Mouse (Mus musculus) urinary bladder, postnatal 25 days (tissue): ENCODE measurements around the gene Smyd2.

Source experiments
- DNase-seq: peaks from one replicate; pipeline ENCODE4 v3.0.0; 2022; ENCODE audit warnings: low spot score

Gene Smyd2

DNA sequence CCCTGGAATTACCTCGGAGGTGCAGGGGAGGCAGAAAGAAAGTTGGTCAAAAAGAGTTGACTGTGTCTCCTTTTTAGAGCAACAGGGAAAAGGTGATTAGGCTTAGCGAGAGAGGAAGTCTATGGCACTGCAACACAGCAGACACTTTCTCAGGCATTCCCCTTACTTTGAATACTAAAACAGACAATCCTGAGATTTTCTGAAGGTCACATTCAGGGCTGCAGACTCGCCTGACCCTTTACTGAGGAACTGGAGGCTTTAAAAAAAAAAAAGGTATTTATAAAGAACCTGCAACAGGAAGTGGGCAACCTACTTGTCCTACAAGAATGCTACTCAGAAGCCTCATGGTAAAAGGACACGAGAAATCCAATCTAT, 5.0 kb downstream of the Smyd2 start:
- DNase-seq: no peak

GRCm38 (mm10) chr1:189916422-189917125, 5.6 kb downstream of the Smyd2 start:
- DNase-seq: no peak

GRCm38 (mm10) chr1:189913093-189913760, 8.9 kb downstream of the Smyd2 start:
- no peak for DNase-seq

GRCm38 (mm10) chr1:189910685-189911345, 11.3 kb downstream of the Smyd2 start:
- peak; percentile 15 for DNase-seq

DNA sequence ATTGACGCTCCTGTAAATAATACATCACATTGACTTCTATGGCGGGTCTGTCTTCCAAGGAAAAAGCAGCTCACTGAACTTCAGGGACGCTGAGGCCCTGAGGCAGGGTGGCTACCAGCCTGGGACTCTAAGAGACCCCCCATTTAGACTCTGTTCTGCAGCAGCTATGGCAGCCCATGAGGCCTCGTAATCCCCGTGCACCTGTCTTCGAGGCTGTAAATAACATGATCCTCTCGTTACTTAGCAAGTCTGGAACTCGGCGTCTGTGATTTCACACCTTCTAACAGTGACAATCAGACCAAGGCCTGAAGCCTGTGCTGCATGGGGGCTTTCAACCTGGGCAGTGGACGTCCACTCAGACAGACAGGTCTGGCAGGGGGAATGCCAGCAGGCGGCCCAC, 19.0 kb downstream of the Smyd2 start:
- no peak for DNase-seq

- no peak for DNase-seq
These were observed 19.8 kb downstream of the Smyd2 start for GRCm38 (mm10) chr1:189902413-189902812.

- no peak for DNase-seq
These were observed 22.6 kb downstream of the Smyd2 start for GRCm38 (mm10) chr1:189899526-189899925.

DNA sequence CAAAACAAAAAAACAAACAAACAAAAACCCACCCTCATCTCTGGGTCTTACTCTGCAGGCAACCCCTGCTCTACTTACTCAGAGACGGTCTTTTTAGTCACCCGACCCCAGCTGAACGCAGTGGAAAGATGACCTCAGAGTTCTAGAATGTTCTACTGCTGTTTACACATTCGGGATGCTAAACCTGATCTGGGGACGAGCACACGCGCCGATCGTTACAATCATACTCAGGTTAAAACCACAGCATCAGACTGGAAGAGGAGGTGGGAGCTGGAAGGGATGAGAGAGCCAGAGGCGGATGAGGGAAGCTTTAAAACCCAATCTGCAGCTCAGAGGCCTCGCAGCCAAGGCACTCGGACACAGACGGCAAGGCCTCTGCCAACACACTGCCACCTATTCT, 23.5 kb downstream of the Smyd2 start:
- no peak for DNase-seq

DNA sequence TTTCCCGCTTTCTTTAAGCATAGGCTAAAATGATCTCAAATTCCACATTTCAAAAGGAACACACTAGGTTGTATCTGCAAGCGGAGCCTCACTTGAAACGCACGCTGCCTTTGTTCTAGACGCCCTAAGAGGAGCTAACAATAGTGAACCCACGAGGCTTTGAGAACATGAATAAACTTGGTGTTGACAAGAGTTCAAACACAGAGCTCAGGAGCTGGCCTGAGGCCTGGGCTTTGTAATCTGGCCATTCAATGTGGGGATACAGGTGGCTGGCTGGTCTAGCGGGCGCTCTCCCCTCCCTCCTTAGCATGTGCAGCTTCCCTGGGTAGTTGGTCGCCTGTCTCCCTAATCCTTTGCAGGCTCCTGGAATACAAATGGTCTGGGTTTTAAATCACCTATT, 24.3 kb downstream of the Smyd2 start:
- no peak for DNase-seq

DNA sequence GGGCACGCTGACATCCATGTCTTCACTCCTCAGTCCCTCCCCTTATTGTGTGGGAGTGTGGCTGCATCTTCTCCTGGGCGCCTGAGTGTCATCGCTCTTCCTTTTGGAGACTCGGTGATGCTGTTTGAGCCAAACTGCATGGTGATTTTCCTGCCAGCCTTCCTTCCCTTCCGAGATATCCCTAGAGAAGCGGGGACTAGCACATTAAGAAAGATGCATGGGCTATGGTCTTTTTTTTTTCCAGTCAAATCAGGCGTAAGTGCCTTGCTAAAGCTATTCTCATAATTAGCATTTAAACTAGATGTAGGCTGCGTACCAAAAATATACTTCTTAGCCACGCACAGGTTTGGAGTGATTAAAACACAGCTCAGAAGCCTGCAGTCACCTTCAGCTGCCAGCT, 28.0 kb downstream of the Smyd2 start:
- DNase-seq: no peak

GRCm38 (mm10) chr1:189888749-189889148, 33.4 kb downstream of the Smyd2 start:
- no peak for DNase-seq

DNA sequence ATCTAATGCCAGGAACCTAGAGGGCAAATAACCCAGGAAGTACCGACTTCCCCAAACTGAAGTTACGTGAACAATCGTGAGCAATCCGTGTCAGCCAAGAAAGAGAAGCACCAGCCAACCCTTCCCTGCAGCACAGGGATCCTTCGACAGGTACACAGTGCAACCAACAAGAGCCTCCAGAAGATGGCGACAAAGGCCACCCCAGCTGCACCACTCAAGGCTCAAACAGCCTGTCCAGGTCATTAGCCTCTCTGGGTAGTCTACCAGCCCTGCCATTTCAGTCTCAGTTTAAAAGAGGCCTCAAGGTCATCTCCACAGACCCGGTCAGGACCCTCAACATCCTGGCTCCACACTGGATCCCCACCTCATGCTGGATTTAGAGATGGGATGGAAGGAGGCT, 34.6 kb downstream of the Smyd2 start:
- DNase-seq: peak; percentile 39

GRCm38 (mm10) chr1:189885975-189886374, 36.2 kb downstream of the Smyd2 start:
- no peak for DNase-seq

GRCm38 (mm10) chr1:189884951-189885350, 37.2 kb downstream of the Smyd2 start:
- DNase-seq: no peak

GRCm38 (mm10) chr1:189883531-189884170, 38.5 kb downstream of the Smyd2 start:
- DNase-seq: peak; percentile 52

- DNase-seq: peak; percentile 56
These were observed 39.3 kb downstream of the Smyd2 start for GRCm38 (mm10) chr1:189882886-189883285.

GRCm38 (mm10) chr1:189880745-189881144, 41.4 kb downstream of the Smyd2 start:
- no peak for DNase-seq

DNA sequence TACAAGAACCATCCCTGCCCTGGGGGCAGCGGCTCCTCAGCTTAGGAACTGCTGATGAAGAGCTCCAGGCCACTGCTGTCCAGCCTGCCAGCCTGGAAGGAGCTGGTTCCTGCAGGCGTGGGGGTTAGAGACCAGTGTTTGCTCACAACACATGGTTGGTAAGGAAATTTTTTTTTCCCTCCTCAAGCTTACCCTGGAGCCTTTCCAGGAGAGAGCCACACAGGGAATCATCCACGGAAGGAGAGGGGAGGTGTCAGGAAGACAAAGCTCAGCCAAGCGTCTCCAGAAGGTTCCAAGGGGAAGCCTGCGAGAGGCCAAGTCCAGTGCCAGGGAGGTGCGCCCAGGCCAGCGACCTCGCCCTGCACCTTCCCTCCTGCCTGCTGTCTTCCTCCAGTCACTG, 42.2 kb downstream of the Smyd2 start:
- no peak for DNase-seq

- DNase-seq: no peak
These were observed 43.0 kb downstream of the Smyd2 start for GRCm38 (mm10) chr1:189879212-189879611.

DNA sequence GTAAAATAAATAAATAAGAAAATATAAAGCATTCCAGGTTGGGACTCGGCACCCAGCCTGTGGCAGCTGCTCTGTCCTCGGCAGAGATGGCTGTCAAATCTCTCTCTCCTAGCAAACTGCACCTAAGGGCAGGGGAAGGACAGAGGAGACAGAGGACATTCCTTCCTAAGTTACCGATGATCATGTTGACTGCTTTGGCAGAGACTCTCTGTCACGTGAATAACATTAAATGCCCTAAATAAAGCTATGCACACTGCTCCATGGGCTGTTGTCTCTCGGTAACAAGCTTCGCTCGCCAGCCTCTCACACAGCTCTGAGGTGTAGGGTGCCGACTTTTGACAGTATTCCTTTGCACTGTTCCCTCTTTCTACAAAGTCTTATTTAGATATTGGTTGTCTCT, 46.0 kb downstream of the Smyd2 start:
- DNase-seq: no peak

GRCm38 (mm10) chr1:189875439-189875861, 46.7 kb downstream of the Smyd2 start:
- no peak for DNase-seq

DNA sequence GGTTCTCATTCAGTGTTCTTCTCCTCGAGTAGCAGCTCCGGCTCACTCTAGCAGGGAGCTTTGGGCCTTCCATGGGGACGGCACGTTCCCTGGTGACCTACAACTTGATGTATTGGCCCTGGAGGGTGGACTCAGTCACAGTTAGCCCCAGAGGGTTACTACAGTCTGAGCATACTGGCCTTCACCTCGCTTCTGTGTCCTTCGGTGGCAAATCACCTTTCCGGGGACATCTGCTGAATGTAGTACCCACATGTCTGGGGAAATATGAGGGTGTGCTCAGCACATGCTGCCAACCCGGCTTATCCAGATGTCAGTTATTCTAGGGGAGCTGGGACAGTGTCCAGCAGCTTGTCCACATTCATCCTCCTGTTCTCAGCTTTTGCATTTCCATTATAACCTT, 48.6 kb downstream of the Smyd2 start:
- DNase-seq: no peak

DNA sequence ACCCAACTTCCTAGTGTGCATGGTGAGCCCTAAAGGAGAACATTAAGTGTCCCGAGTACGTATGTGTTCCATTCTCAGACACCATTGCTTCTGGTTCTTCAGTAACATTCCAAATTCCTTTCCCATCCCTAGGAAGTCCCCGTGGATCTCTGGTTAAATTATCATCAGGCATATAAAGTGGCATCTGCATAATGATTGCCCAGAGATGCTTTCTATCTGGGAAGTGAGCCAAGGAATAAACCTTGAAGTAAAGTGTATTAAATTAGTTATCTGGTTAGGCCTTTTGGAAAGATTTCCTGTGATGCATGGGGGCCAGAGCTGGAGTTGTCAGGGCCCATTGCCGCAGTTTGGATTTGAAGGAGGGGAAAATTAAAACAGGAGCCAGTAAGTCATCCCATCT, 50.1 kb downstream of the Smyd2 start:
- no peak for DNase-seq
